Mouse (Mus musculus): Measurements from ENCODE around the gene Tm4sf1.

DNA sequence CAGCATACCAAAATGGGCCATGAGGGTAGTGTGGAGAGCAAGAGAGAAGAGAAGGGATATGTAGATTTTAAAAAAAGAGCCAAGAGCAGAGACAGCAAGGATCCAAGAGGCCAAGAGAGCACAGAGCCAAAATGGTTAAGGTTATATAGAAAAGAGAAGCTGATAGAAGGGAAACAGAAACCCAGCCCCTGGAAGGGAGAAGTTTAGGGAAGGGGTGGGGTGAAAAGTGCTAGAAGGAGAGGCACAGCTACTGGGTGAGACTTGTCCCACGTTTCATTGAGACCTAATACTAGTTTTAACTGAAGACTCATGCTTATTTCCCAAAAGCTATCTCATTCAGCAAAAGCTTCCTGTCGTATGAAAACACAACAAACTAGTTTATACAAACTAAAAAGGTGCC is 56.5 kb downstream of the Tm4sf1 start:
- TF ChIP-seq CTCF (IDR thresholded peaks at IDR 0.05) (no peak), POLR2A (IDR thresholded peaks at IDR 0.05; ENCODE audit: insufficient read depth, low read depth, low read length) (no peak), EP300 (IDR thresholded peaks at IDR 0.05; ENCODE audit: insufficient read depth, low read depth, low read length) (no peak)

Measured in heart, adult 2 months (tissue).